Mouse (Mus musculus) CD4-positive, CD25-positive, alpha-beta regulatory T cell, adult 2 months (primary cell): Measurements from ENCODE around the gene Ell.
"Not testable (repeated sequence)": the region's sequence is repeated elsewhere in the genome, so short reads cannot be mapped to it uniquely, and the experiment has no call there.

Source experiments
- DNase-seq: peaks from one replicate; pipeline ENCODE4 v3.0.0-alpha.2; 2012; ENCODE audit warnings: low read depth, low spot score

Gene Ell

DNA sequence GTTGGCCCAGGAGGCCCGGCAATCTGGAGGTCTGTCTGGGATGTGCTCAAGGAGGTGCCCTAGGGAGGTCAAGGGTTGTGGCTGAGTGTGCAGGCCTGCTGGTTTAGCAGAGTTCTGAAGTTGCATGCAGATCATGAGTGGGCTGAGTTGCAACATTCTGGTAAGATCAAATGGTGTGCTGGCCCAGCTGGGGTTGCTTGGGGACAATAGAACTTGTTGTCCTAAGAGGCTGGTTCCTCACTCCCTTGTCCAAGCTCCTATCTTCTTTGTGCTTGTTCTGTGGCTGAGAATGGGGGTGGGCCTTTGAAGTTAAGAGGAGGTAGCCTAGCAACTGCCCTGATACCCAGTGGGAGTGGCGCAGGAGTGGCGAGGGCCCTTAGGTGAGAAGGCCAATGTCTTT lies 23.5 kb downstream of the Ell start:
- DNase-seq, result no peak

DNA sequence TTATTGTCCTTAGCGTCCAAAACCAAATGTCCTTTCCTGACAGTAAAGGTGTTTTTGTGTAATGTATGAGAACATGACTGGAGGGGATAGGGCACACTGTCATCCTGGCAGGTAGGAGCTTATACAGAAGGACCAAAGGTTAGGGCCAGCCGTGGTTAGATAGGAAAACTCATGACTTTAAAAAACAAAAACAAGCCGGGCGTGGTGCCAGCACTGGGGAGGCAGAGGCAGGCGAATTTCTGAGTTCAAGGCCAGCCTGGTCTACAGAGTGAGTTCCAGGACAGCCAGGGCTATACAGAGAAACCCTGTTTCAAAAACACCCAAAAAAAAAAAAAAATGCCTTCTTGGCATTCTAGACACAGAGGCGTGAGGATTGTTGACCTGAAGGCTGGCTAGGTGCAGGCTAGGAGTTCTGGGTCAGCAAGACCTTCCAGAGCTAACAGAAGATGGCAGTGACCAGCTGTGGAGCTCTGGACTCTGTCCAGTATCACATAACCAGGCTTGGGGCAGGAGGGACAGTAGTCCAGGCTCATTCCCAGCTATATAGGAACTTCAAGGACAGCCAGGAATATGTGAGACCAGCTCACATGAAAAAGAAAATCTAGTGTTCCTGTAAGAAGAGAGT lies 24.6 kb downstream of the Ell start:
- no peak for DNase-seq

DNA sequence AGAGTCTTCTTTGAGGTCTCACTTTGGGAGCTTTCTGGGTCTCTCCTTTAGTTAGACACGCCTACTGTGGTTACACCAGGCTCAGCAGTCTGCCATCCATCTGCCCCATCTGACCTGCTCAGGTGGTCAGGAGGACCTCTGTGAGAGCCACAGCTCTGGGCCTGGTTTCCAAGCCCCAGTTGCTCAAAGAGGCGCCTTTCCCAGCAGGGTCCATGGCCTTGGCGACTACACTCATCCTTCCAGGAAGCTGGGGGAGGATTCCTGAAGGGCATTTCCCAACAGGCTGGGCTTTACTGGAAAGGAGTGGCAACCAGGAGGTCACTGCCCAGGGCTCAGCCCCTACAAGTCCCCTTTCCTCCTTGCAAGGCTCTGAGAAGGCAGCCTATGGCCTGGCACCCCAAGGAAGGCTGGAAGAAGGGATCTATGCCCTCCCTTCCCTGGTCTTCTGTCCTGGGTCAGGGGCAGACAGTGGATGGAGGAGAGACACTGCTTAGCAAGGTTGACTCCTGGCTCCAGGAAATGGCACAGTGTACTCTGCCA lies 25.5 kb downstream of the Ell start:
- no peak for DNase-seq

DNA sequence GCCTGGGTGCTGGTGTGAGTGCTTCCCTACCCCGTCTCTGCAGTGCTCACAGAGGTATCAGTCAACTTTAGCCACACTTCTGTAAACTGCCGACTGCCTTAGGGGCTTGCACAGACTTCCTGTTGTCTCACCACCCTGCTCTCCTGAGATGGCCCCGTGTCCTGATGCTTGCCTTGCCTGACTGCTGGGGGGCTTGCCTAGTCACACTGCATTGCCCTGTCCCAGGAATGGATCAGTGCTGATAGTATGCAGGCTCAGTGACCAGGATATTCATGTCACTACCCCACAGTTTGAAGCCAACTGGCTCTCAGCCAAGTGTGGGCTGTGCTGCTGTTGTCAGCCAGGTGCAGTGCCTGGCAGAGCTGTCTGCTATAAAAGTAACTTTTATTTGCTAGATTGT lies 26.3 kb downstream of the Ell start:
- DNase-seq, result no peak

DNA sequence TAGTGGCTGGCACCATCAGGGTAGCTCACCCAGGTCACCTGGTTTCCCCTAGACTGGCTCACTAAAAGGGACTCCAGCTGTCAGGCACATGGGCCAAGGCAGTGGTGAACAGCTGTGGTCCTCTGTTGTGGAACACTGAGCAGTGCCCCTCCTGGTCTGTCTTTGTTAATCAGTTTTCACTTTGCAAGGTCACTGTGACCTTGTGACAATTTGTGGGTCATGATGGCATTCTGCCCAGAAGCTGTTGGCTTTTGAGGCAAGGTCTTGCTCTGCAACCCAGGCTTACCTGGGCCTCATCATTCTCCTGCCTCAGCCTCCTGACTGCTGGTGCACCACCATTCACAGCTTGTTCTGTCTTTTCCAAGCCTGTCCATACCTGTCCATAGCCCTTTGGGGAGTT lies 31.1 kb downstream of the Ell start:
- DNase-seq, result no peak

DNA sequence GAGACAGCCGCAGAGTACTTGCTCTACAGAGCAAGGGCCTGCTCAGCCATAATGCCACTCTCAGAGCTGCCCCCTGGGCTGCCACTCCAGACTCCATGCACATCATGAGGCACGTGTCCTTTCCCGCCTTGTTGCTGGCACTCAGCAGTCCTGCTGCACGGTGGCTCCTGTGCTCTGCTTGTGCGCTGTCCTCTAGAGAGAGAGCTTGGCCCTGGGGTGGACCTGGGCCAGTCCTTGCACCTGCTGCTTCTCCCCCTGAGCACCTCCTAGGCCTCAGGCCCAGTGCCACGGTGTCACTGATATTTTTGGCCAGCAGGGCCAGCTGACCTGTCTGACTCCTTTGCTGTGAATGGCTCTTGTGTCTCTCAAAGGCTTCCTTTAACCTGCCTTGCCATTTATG lies 31.7 kb downstream of the Ell start:
- no peak for DNase-seq

DNA sequence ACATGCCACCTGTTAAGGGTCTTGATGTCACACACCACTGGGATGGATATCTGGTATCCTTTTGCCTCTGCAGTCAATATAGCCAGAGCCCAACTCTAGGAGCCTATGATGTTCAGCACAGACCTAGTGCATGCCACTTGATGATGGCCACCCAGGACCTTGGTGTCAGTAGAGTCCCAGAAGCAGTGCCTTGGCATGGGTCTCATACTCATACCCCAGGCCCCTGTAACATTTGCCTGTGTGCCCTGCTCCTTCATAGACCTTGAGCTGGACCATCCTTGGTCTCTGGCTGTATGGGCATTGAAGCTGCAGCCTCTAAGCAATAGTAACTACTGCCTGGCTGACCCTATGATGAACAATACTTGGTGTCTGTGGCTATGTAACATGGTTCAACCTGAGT lies 35.0 kb downstream of the Ell start:
- no peak for DNase-seq

DNA sequence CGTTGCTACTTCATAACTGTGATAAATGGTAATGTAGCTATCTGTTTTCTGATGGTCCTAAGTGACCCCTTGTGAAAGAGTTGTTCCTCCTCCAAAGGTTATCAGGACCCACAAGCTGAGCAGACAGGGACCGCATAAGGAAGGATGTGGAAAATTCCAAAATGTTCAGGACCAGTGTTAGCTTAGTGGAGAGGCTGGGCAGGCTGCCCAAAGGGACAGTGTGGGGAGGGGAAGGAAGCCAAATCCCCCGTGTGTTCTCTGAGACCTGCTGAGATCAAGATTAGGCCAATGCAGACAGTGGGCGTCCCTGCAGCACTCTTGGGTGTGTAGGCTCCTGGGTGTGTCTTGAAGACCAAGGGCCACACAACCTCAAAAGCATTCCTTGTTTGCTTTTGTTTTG lies 35.7 kb downstream of the Ell start:
- DNase-seq, result no peak

DNA sequence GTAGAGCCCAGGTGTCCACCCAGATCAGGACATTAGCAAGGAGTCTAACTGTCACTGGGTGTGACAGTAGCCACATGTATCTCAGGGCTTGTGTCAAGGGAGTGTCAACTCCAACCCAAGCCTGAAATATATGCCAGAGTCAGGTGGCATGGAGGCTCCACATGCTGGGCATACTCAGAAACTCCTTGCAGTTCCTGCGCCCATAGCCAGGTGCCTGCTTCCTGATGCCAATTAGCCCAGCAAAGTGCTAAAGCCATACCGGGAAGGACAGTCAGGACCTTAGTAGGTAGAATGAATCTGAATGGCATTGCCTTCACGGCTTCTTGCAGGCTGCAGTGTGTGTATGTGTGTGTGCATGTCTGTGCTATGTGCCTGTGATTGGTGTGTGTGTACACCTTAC lies 38.0 kb downstream of the Ell start:
- DNase-seq, result no peak

DNA sequence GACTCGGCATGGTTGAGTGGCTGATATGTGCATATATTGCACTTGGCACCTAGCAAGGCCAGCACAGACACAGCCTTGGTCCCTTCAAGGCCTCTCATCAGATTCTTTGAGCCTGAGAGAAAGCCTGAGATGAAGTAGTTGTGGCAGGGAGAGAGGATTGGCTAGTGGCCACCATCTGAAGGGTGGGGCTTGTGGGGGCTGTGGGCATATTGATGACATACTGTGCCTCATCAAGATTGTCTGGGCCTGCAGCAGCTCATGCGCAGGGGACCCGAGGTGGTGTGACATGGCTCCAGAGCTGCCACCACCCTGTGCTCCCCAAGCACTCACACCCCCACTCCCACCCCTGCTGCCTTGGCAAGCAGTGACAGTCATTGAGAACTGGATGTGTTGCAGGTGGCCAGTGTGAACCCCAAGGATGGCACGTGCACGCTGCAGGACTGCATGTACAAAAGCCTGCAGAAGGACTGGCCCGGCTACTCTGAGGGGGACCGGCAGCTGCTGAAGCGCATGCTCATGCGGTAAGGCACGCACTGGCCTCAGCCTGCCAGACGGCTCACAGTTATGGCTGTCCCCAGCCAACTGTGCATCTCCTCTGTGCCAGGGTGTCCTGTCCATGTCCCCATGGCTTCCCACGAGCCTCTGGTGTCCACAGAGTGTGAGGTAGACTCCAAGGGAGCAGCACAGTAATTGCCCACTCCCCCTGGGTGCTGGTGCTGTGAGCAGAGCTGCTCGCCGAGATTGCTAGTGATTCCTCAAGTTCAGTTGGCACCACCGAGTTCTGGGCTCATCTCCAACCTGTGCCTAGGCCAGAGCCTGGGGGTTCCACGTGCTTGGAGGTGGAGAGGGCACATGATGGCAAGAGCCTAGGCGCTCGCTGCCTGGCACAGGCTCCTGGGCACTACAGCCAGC lies 44.5 kb downstream of the Ell start:
- DNase-seq, result no peak

DNA sequence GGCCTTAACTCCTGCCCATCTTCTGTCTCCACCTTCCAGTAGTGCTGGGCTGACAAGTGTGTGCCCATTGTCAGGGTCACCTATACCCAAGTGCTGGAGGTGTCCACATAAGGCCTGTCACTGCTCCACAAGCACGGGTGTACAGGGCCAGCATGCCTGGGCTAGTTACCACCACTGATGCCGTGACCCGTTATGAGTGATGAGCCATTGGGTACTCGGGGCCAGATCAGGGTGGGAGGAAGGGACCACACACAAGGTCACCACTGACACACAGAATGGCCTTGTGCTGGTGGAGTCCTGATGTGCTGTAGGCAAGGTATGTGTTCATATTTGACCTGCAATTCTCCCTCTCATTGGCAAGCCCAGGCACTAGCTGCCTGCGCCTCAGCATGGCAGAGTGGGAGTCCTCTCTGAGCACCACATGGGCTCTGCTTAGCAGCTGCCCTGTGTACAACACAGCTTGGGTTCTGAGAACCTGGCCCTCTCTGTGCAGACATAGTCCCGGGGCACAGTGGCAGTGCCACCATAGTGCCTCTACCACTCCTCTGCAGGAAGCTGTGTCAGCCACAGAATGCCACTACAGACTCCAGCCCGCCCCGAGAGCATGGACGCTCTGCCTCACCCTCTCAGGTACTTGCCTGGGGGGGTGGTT lies 45.5 kb downstream of the Ell start:
- no peak for DNase-seq

DNA sequence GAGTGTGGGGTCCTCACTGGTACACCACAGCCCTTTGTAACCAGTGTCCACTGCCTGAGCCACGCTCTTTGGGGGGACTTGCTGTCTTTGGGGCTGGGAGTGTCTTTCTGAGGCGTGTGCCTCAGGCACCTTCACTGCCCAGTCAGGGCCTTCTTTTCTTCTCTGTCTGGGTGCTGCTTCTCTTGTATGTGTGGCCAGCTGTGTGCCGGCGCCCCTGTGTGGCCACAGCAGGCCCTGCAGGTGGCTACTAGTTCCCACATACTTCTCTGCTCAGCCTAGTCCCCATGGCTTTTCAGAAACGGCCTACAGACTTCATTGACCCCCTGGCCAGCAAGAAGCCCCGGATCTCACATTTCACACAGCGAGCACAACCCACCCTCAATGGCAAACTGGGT lies 46.0 kb downstream of the Ell start:
- DNase-seq, result peak; percentile 72

DNA sequence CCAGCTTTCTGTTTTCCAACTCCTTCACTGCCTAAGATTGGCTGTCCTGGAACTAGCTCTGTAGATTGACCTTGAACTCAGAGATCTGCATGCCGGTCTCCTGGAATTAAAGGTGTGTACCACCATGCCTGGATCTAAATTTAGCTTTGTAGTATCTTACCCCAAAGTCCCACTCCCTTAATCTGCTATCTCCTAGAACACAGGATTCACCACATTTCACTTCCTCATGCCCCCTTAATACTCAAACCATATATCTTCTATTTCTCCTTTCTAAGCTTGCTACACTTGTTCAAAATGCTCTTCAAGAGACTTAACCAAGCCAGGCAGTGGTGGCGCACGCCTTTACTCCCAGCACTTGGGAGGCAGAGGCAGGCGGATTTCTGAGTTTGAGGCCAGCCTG lies 48.7 kb downstream of the Ell start:
- DNase-seq, result not testable (repeated sequence)

DNA sequence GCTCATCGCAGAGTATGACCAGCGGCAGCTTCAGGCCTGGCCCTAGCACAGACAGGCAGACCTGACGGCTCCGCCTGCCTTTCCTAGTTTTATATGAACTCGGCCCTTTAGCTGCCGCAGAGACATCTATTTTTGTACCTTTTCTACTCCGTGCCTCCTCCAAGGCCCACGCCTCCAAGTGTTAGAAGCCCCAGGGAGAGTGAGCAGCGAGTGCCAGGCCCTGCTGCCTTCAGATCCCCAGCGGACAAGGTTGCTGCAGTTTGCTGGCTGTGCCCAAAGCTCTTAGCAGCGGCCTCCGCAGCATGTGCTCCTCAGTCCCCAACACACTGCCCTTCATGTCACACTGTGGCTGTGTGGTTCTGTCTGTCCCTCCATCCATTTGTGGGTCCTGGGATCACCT lies 52.3 kb downstream of the Ell start:
- DNase-seq, result no peak

DNA sequence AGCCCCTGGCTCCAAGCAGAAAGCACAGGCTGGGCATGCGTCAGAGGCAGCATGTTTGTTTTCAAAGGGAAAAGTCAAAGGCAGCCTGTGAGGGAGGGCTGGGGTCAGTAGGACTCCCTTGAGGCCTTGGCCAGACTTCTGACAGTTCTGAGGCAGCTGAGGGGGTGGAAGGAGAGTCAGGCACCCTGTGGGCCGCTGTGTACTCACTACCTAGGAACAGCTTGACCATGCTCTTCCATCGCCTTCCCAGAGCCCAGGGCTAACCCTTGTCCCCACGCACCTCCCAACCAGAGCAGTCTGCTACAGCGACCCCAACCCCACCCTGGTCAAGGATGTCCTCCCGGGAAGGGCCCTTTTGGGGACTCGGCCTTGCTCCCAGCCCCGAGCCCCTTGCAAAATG lies 53.9 kb downstream of the Ell start:
- DNase-seq, result no peak

DNA sequence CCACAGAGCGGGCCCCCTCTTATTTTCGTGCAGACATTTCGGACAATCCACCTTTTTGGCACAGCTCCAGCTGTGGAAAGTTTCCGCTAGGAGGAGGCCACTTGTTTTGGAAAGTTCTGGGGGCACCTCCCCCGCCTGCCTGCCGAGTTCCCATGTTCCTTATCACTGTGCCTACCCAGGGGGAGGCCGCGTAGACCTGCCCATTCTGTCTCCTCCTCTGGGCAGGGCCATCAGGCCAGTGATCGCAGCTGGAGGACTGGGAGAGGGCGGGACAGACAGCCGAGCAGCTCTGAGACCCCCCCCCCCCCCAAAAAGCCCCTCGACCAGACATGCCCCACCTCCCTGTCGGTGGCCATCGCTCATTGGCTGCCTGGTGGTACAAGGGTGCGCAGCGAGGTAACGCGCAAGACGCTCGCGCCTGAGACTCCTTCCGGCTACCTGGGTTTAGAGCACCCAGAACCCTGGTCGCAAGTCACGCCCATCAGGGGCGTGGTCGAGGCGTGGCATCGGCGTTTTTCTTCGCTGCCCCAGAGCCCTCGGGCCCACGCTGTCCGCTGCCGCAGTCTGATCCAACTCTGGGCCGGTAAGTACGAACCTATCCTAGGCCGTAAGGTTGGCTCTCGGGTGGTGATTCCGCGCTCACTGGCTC lies 54.8 kb downstream of the Ell start, which contains the start of gene Isyna1:
TSS of gene Isyna1 (plus strand) at position 413 of the 649 bp plus-strand sequence.
- peak; percentile 93 for DNase-seq

DNA sequence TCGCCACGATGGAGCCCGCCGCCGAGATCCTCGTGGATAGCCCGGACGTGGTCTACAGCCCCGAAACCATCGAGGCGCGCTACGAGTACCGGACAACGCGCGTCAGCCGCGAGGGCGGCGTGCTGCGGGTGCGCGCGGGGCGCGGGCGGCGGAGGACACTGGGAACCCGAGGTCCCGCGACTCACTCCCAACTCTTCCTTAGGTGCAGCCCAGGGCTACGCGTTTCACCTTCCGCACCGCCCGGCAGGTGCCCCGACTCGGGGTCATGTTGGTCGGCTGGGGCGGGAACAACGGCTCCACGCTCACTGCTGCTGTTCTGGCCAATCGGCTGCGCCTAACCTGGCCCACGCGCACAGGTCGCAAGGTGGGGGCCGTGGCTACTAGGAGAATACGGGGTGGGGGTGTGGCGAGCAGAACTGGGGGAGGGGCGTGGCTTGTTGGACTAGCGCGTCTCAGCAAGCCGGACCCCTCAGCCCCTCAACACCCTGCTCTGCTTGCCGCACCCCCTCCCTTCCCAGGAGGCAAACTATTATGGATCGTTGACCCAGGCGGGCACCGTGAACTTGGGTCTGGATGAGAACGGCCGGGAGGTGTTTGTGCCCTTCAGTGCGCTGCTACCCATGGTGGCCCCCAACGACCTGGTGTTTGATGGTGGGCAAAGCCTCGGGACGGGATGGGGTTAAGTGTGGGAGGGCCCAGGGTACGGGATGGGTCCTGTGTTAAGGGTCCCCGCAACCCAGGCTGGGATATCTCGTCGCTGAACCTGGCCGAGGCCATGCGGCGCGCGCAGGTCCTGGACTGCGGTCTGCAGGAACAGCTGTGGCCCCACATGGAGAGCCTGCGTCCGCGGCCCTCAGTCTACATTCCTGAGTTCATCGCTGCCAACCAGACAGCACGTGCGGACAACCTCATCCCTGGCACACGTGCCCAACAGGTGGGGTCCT lies 55.6 kb downstream of the Ell start:
- DNase-seq, result peak; percentile 66

DNA sequence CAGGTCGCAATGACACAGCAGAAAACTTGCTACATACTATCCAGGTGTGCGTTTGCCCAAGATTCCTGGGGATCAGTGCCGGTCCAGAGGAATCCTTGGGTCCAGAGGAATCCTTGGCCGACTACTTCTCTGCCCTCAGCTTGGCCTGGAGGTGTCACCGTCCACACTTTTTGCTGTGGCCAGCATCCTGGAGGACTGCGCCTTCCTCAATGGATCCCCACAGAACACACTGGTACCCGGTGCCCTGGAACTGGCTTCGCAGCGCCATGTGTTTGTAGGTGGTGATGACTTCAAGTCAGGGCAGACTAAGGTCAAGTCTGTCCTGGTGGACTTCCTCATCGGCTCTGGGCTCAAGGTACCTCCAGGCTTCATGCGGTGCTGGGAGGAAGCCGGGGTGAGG lies 56.6 kb downstream of the Ell start:
- no peak for DNase-seq

DNA sequence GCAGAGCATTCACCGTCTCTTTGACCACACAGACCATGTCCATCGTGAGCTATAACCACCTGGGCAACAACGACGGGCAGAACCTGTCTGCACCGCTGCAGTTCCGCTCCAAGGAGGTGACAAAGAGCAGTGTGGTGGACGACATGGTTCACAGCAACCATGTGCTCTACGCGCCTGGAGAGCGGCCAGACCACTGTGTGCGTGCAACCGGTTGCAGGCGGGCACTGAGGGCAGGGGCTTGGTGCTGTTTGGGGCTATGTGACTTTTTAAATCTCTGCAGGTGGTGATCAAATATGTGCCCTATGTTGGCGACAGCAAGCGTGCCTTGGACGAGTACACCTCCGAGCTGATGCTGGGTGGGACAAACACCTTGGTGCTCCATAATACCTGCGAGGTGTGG lies 57.0 kb downstream of the Ell start:
- DNase-seq, result no peak

DNA sequence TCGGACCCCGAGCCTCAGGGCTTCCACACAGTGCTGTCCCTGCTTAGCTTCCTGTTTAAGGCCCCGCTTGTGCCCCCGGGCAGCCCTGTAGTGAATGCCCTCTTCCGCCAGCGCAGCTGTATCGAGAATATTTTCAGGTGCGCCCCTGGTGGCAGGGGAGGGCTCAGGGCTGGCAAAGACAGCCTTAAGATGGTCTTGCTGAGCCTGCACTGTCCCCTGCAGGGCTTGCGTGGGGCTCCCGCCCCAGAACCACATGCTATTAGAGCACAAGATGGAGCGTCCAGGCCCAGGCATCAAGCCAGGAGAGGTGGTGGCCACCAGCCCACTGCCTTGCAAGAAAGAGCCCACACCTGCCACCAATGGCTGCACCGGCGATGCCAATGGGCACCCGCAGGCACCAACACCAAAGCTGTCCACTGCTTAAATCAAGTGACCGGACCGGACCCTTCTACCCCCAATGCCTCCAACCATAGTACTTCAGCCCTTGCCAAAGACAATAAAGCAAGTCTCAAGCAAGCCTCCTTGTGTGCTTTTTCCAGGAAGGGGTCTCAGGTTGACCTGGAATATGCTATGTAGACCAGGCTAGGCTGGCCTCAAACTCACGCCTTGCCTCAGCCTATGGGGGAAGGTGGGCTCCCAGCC lies 57.6 kb downstream of the Ell start:
- DNase-seq, result no peak
